Mouse (Mus musculus): ENCODE measurements around the gene Cmip. TPM values are rescaled to one million over a fixed set of nuclear protein-coding genes. Genes with fewer than 3 reads are reported as not detected.

The Cmip gene
- 23.6 TPM for polyA plus RNA-seq (2012; fragmentation: generic; extraction: Trizol)

- Histone ChIP-seq H3K4me2 (ENCODE audit: low read depth) (peak within 1 kb of the TSS; percentile 90), H3ac (ENCODE audit: control insufficient read depth, insufficient read length) (peak within 1 kb of the TSS; percentile 79), H3K36me3 (ENCODE audit: control insufficient read depth, insufficient read depth) (no peaks in the 10 kb centered on the region), H3K79me2 (ENCODE audit: control insufficient read depth, insufficient read depth) (peaks cover 52% of the 10 kb centered on the region), H3K4me3 (peak within 1 kb of the TSS; percentile 86), H3K27me3 (ENCODE audit: control insufficient read depth, insufficient read depth, insufficient read length) (no peaks in the 10 kb centered on the region)
- no peak for TF ChIP-seq E2F4 (IDR thresholded peaks at IDR 0.05; ENCODE audit: insufficient read depth)
- TF ChIP-seq CEBPB (IDR thresholded peaks at IDR 0.05; ENCODE audit: insufficient read depth, poor library complexity, severe bottlenecking) = no peak
- peak; percentile 15 for TF ChIP-seq POLR2A (IDR thresholded peaks at IDR 0.05; ENCODE audit: insufficient read length, low read depth)
- no peak for TF ChIP-seq TCF12 (IDR thresholded peaks at IDR 0.05; ENCODE audit: insufficient read depth, poor library complexity, severe bottlenecking)
- no peak for TF ChIP-seq TCF3 (IDR thresholded peaks at IDR 0.05; ENCODE audit: insufficient read length, low read depth)
- TF ChIP-seq USF1 (IDR thresholded peaks at IDR 0.05; ENCODE audit: low read depth) = no peak
Measured at GRCm38 (mm10) chr8:117257029-117257820, at the start of gene Cmip. Cmip (plus strand) TSS chr8:117257064.

DNA sequence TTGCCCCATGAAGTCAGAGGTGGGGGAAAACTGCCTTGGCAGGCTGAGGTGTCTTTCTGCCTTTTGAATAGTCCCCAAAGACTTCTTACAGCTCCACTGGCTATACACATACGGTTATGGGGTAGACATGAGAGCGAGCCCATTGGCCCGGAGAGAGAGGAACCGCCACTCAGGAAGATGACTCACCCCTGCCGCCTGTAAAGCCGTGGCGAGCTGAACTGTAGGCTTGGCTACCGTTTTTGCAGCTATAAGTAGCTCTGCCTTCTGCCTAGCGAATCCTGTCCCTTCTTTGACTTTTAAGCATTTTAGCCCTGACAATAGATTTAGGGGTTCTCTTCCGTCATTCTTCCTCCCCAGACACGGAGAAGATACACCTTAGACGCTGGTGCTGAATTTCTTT lies 47.7 kb upstream of the Cmip start:
- Histone ChIP-seq H3K79me2 (ENCODE audit: control insufficient read depth, insufficient read depth) (no peaks in the 10 kb centered on the region), H3K4me3 (no peak overlapping the region), H3K4me2 (ENCODE audit: low read depth) (no peak overlapping the region), H3K27me3 (ENCODE audit: control insufficient read depth, insufficient read depth, insufficient read length) (no peaks in the 10 kb centered on the region), H3ac (ENCODE audit: control insufficient read depth, insufficient read length) (no peak overlapping the region), H3K36me3 (ENCODE audit: control insufficient read depth, insufficient read depth) (peaks cover 8% of the 10 kb centered on the region)
- no peak for TF ChIP-seq TCF12 (IDR thresholded peaks at IDR 0.05; ENCODE audit: insufficient read depth, poor library complexity, severe bottlenecking)
- TF ChIP-seq MYOD1 (IDR thresholded peaks at IDR 0.05; ENCODE audit: control insufficient read depth in 1 of 3, insufficient read length in 2 of 3, low read depth in 2 of 3) = no peak
- no peak for TF ChIP-seq E2F4 (IDR thresholded peaks at IDR 0.05; ENCODE audit: insufficient read depth)
- no peak for TF ChIP-seq CEBPB (IDR thresholded peaks at IDR 0.05; ENCODE audit: insufficient read depth, poor library complexity, severe bottlenecking)
- TF ChIP-seq POLR2A (IDR thresholded peaks at IDR 0.05; ENCODE audit: insufficient read length, low read depth) = no peak
- no peak for TF ChIP-seq MYOG (IDR thresholded peaks at IDR 0.05; ENCODE audit: control insufficient read depth in 1 of 3, insufficient read depth in 1 of 3, insufficient read length in 2 of 3, low read depth in 2 of 3)
- no peak for TF ChIP-seq SRF (IDR thresholded peaks at IDR 0.05; ENCODE audit: control insufficient read depth, insufficient read length, low read depth)
- TF ChIP-seq MAX (IDR thresholded peaks at IDR 0.05; ENCODE audit: low read depth) = no peak
- no peak for TF ChIP-seq REST (IDR thresholded peaks at IDR 0.05; ENCODE audit: insufficient read depth, insufficient read length)

GRCm38 (mm10) chr8:117212100-117212499 lies 44.8 kb upstream of the Cmip start:
- TF ChIP-seq USF1 (IDR thresholded peaks at IDR 0.05; ENCODE audit: low read depth) (no peak), CEBPB (IDR thresholded peaks at IDR 0.05; ENCODE audit: insufficient read depth, poor library complexity, severe bottlenecking) (no peak)
- no peak overlapping the region for H3K4me2 ChIP-seq (ENCODE audit: low read depth)
- H3K4me3 ChIP-seq = no peak overlapping the region
- no peak overlapping the region for H3ac ChIP-seq (ENCODE audit: control insufficient read depth, insufficient read length)
- no peaks in the 10 kb centered on the region for H3K79me2 ChIP-seq (ENCODE audit: control insufficient read depth, insufficient read depth)
- no peaks in the 10 kb centered on the region for H3K27me3 ChIP-seq (ENCODE audit: control insufficient read depth, insufficient read depth, insufficient read length)
- H3K36me3 ChIP-seq (ENCODE audit: control insufficient read depth, insufficient read depth) = peaks cover 8% of the 10 kb centered on the region

GRCm38 (mm10) chr8:117217724-117218123 lies 39.1 kb upstream of the Cmip start:
- Histone ChIP-seq H3ac (ENCODE audit: control insufficient read depth, insufficient read length) (no peak overlapping the region), H3K79me2 (ENCODE audit: control insufficient read depth, insufficient read depth) (no peaks in the 10 kb centered on the region)
- no peak for TF ChIP-seq SRF (IDR thresholded peaks at IDR 0.05; ENCODE audit: control insufficient read depth, insufficient read length, low read depth)
- TF ChIP-seq TCF3 (IDR thresholded peaks at IDR 0.05; ENCODE audit: insufficient read length, low read depth) = no peak
- no peak for TF ChIP-seq MYOG (IDR thresholded peaks at IDR 0.05; ENCODE audit: control insufficient read depth in 1 of 3, insufficient read depth in 1 of 3, insufficient read length in 2 of 3, low read depth in 2 of 3)
- TF ChIP-seq MAX (IDR thresholded peaks at IDR 0.05; ENCODE audit: low read depth) = no peak
- no peak for TF ChIP-seq TCF12 (IDR thresholded peaks at IDR 0.05; ENCODE audit: insufficient read depth, poor library complexity, severe bottlenecking)
- TF ChIP-seq POLR2AphosphoS2 (IDR thresholded peaks at IDR 0.05; ENCODE audit: insufficient read length, low read depth) = no peak
- no peak for TF ChIP-seq REST (IDR thresholded peaks at IDR 0.05; ENCODE audit: insufficient read depth, insufficient read length)
- no peak for TF ChIP-seq CEBPB (IDR thresholded peaks at IDR 0.05; ENCODE audit: insufficient read depth, poor library complexity, severe bottlenecking)
- no peak for TF ChIP-seq USF1 (IDR thresholded peaks at IDR 0.05; ENCODE audit: low read depth)
- no peak for TF ChIP-seq MYOD1 (IDR thresholded peaks at IDR 0.05; ENCODE audit: control insufficient read depth in 1 of 3, insufficient read length in 2 of 3, low read depth in 2 of 3)
- no peak for TF ChIP-seq E2F4 (IDR thresholded peaks at IDR 0.05; ENCODE audit: insufficient read depth)
- no peak for TF ChIP-seq POLR2A (IDR thresholded peaks at IDR 0.05; ENCODE audit: insufficient read length, low read depth)

DNA sequence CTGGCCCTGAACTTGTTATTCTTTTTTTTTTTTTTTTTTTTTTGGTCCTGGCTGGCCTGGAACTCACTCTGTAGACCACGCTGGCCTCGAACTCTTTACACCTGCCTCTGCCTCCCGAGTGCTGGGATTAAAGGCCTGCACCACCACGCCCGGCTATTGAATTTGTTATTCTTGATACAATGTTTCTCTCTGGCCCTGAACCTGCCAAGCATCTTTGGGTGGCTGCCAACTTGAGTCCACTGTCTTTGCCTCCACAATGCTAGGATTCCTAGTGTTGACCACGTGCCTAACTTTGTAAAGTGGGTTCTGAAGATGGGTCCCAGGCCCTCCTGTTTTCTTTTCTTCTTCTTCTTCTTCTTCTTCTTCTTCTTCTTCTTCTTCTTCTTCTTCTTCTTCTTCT lies 34.5 kb upstream of the Cmip start:
- Histone ChIP-seq H3ac (ENCODE audit: control insufficient read depth, insufficient read length) (no peak overlapping the region), H3K27me3 (ENCODE audit: control insufficient read depth, insufficient read depth, insufficient read length) (no peaks in the 10 kb centered on the region), H3K4me3 (no peak overlapping the region), H3K36me3 (ENCODE audit: control insufficient read depth, insufficient read depth) (no peaks in the 10 kb centered on the region), H3K4me2 (ENCODE audit: low read depth) (no peak overlapping the region), H3K79me2 (ENCODE audit: control insufficient read depth, insufficient read depth) (no peaks in the 10 kb centered on the region)
- TF ChIP-seq MYOG (IDR thresholded peaks at IDR 0.05; ENCODE audit: control insufficient read depth in 1 of 3, insufficient read depth in 1 of 3, insufficient read length in 2 of 3, low read depth in 2 of 3) = no peak
- no peak for TF ChIP-seq REST (IDR thresholded peaks at IDR 0.05; ENCODE audit: insufficient read depth, insufficient read length)
- no peak for TF ChIP-seq USF1 (IDR thresholded peaks at IDR 0.05; ENCODE audit: low read depth)
- TF ChIP-seq POLR2A (IDR thresholded peaks at IDR 0.05; ENCODE audit: insufficient read length, low read depth) = no peak
- TF ChIP-seq E2F4 (IDR thresholded peaks at IDR 0.05; ENCODE audit: insufficient read depth) = no peak
- TF ChIP-seq TCF3 (IDR thresholded peaks at IDR 0.05; ENCODE audit: insufficient read length, low read depth) = no peak
- no peak for TF ChIP-seq MYOD1 (IDR thresholded peaks at IDR 0.05; ENCODE audit: control insufficient read depth in 1 of 3, insufficient read length in 2 of 3, low read depth in 2 of 3)
- TF ChIP-seq TCF12 (IDR thresholded peaks at IDR 0.05; ENCODE audit: insufficient read depth, poor library complexity, severe bottlenecking) = no peak
- TF ChIP-seq POLR2AphosphoS2 (IDR thresholded peaks at IDR 0.05; ENCODE audit: insufficient read length, low read depth) = no peak

More at GRCm38 (mm10) chr8:117217724-117218123, 39.1 kb upstream of the Cmip start:
- Histone ChIP-seq H3K27me3 (ENCODE audit: control insufficient read depth, insufficient read depth, insufficient read length) (no peaks in the 10 kb centered on the region), H3K4me3 (no peak overlapping the region), H3K36me3 (ENCODE audit: control insufficient read depth, insufficient read depth) (no peaks in the 10 kb centered on the region), H3K4me2 (ENCODE audit: low read depth) (no peak overlapping the region)
